Mouse (Mus musculus) heart, embryonic 16.5 days (tissue): Measurements from ENCODE around the gene Gm26727. TPM values are rescaled to one million over a fixed set of nuclear protein-coding genes. Genes with fewer than 3 reads are reported as not detected.
"Not testable (repeated sequence)": the region's sequence is repeated elsewhere in the genome, so short reads cannot be mapped to it uniquely, and the experiment has no call there.

Source experiments
- ATAC-seq: fragments of 200-750 bp; cut with Nextera tagmentation; replicated peaks from 2 replicates; pipeline ENCODE4 v1.8.0; 2017; ENCODE audit warnings: moderate number of reproducible peaks; ENCODE audit not compliant: insufficient read depth, low FRiP score; ENCODE audit errors: extremely low read depth
- H3K27ac ChIP-seq: fragments of 300-500 bp; sonication (generic); 2 replicates; pipeline ENCODE4 v1.5.1; 2014; ENCODE audit warnings: mild to moderate bottlenecking, low read length, control low read depth, moderate library complexity
- H3K27me3 ChIP-seq: fragments of 300-500 bp; sonication (generic); 2 replicates; pipeline ENCODE4 v1.6.1; 2014; ENCODE audit warnings: low read length, mixed read lengths; ENCODE audit not compliant: control insufficient read depth, insufficient read depth
- H3K36me3 ChIP-seq: fragments of 300-500 bp; sonication (generic); 2 replicates; pipeline ENCODE4 v1.6.1; 2014; ENCODE audit not compliant: control insufficient read depth, insufficient read depth
- H3K4me1 ChIP-seq: fragments of 300-500 bp; sonication (generic); 2 replicates; pipeline ENCODE4 v1.6.1; 2014; ENCODE audit warnings: low read length, mixed read lengths; ENCODE audit not compliant: control insufficient read depth, insufficient read depth
- H3K4me2 ChIP-seq: fragments of 300-500 bp; sonication (generic); 2 replicates; pipeline ENCODE4 v1.6.1; 2014; ENCODE audit warnings: low read depth, mild to moderate bottlenecking, control low read depth, low read length
- H3K4me3 ChIP-seq: fragments of 300-500 bp; sonication (generic); 2 replicates; pipeline ENCODE4 v1.5.1; 2014; ENCODE audit warnings: mild to moderate bottlenecking, control low read depth, low read length
- H3K9ac ChIP-seq: fragments of 300-500 bp; sonication (generic); 2 replicates; pipeline ENCODE4 v1.6.1; 2014; ENCODE audit warnings: low read length, control low read depth
- H3K9me3 ChIP-seq: fragments of 300-500 bp; sonication (generic); replicated peaks from 2 replicates; pipeline ENCODE4 v1.6.1; 2016; ENCODE audit warnings: low read length; ENCODE audit not compliant: control insufficient read depth
- WGBS: fragments of 180-500 bp; shearing (Covaris S2); extraction: QIAGEN DNeasy Blood & Tissue Kit; methylation state at CpG from one replicate; pipeline ENCODE4 v1.1.7; 2014; 5-methylcytosine and 5-hydroxymethylcytosine counted together
- polyA plus RNA-seq: library from polyadenylated mRNA; unstranded; fragments of >200 nt; fragmentation: Nextera tagmentation; extraction: Ambion mirVana; gene quantifications from 2 replicates; pipeline ENCODE4 v1.2.1, GENCODE M21; 2015

Gm26727 gene
- polyA plus RNA-seq, 1 experiment from 2014 or later, result not detected

DNA sequence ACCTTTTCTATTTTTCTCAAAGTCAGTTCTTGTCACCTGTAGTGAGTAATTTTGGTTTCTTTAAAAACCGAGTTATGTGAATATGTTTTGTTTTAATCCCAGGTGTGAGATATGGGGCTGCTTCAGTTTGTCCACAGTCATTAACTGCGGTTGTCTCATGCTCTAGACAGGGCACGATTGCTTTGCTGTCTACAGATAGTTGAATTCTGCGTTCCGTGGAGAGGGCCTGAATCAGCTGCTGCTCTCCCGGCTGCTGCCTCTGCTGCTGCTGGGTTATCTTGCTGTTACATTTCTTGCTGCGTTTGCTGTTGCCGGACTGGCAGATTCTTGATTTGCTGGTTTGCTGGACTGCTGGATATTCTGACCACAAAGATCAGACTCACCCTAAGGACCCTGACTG is 5.3 kb upstream of the Gm26727 start:
- no peaks in the 10 kb centered on the region for H3K4me1 ChIP-seq
- no peak overlapping the region for H3K4me3 ChIP-seq
- H3K27ac ChIP-seq, result no peak overlapping the region
- WGBS, result 46% methylated on average over 8 of the region's 8 CpGs
- no peaks in the 10 kb centered on the region for H3K9me3 ChIP-seq
- no peak for ATAC-seq
- H3K4me2 ChIP-seq, result no peak overlapping the region
- H3K27me3 ChIP-seq, result no peaks in the 10 kb centered on the region
- no peak overlapping the region for H3K9ac ChIP-seq
- H3K36me3 ChIP-seq, result no peaks in the 10 kb centered on the region

GRCm38 (mm10) chr2:67422799-67423198 is 10.2 kb downstream of the Gm26727 start:
- Histone ChIP-seq H3K27ac (no peak overlapping the region), H3K9me3 (no peaks in the 10 kb centered on the region), H3K4me1 (no peaks in the 10 kb centered on the region), H3K9ac (no peak overlapping the region), H3K27me3 (no peaks in the 10 kb centered on the region), H3K4me3 (no peak overlapping the region), H3K36me3 (no peaks in the 10 kb centered on the region), H3K4me2 (no peak overlapping the region)
- no peak for ATAC-seq
- WGBS, result 74% methylated on average over 1 of the region's 1 CpGs

- H3K4me1 ChIP-seq, result no peaks in the 10 kb centered on the region
- no peaks in the 10 kb centered on the region for H3K27me3 ChIP-seq
- no peak overlapping the region for H3K4me3 ChIP-seq
- no peak overlapping the region for H3K27ac ChIP-seq
- no peaks in the 10 kb centered on the region for H3K9me3 ChIP-seq
- no peak overlapping the region for H3K9ac ChIP-seq
- no peak for ATAC-seq
- H3K4me2 ChIP-seq, result no peak overlapping the region
- no peaks in the 10 kb centered on the region for H3K36me3 ChIP-seq
Observed at GRCm38 (mm10) chr2:67420853-67421252, 12.1 kb downstream of the Gm26727 start.

DNA sequence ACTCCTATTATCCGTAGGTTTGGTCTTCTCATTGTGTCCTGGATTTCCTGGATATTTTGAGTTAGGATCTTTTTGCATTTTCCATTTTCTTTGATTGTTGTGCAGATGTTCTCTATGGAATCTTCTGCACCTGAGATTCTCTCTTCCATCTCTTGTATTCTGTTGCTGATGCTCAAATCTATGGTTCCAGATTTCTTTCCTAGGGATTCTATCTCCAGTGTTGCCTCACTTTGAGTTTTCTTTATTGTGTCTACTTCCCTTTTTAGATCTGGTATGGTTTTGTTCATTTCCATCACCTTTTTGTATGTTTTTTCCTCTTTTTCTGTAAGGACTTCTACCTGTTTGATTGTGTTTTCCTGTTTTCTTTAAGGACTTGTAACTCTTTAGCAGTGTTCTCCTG is 19.6 kb downstream of the Gm26727 start, which contains the start of gene Gm21830:
Gene Gm21830 (plus strand): TSS at position 301 of the 400 bp plus-strand sequence.
- H3K9ac ChIP-seq, result not testable (repeated sequence)
- WGBS, result no CpG with 5 or more reads among the region's 1 CpGs

More for the DNA sequence above, 19.6 kb downstream of the Gm26727 start, which contains the start of gene Gm21830:
- H3K27ac ChIP-seq, ATAC-seq, H3K4me3 ChIP-seq, H3K9me3 ChIP-seq, H3K27me3 ChIP-seq, H3K4me2 ChIP-seq, H3K36me3 ChIP-seq, H3K4me1 ChIP-seq: not testable (repeated sequence)

Other genes starting within 250 kb of the Gm26727 start
- not detected in 2 replicates for gene Gm21830, start 19.5 kb downstream of the Gm26727 start, polyA plus RNA-seq
- 0.26 and 0.30 TPM in 2 replicates for gene Xirp2, start 12.8 kb upstream of the Gm26727 start, polyA plus RNA-seq
- 5.7 and 6.7 TPM in 2 replicates for gene B3galt1, start 132.7 kb upstream of the Gm26727 start, polyA plus RNA-seq